Mouse (Mus musculus) erythroblast, embryonic 14.5 days (primary cell): ENCODE data around the gene Cpm.

Source experiments
- GATA1 ChIP-seq: IDR thresholded peaks from 2 replicates; pipeline ENCODE4 v1.6.1; 2012; ENCODE audit warnings: low read length, inconsistent platforms, mixed read lengths
- TAL1 ChIP-seq: IDR thresholded peaks from 3 replicates; pipeline ENCODE4 v1.6.1; 2012; ENCODE audit warnings: low read length, inconsistent platforms, mixed read lengths

- TF ChIP-seq GATA1 = no peak
- no peak for TF ChIP-seq TAL1
Observed at GRCm38 (mm10) chr10:117613960-117614359, 15.3 kb upstream of the Cpm start.
